Mouse (Mus musculus) MEL (cell line): ENCODE measurements around the gene Kcna5. TPM values are rescaled to one million over a fixed set of nuclear protein-coding genes. Genes with fewer than 3 reads are reported as not detected.

Experiments used
- DNase-seq: peaks from one replicate; pipeline ENCODE4 v3.0.0; 2011; ENCODE audit warnings: low read depth, low spot score
- H3K27ac ChIP-seq: 2 replicates; pipeline ENCODE4 v1.5.1; 2012; ENCODE audit warnings: low read depth, mild to moderate bottlenecking, control low read depth, low read length, moderate library complexity; ENCODE audit not compliant: control insufficient read depth
- H3K27me3 ChIP-seq, 2 experiments: fragments of 150-350 bp in 1 of 2; sonication (generic) in 1 of 2; 2 replicates each; pipeline ENCODE4 v1.6.1; 2012; ENCODE audit warnings: low read length in 2 of 2, mild to moderate bottlenecking in 2 of 2, improper control_type of control experiment in 1 of 2, moderate library complexity in 1 of 2; ENCODE audit not compliant: insufficient read depth in 2 of 2, control insufficient read depth in 1 of 2
- H3K36me3 ChIP-seq, 2 experiments: 2 replicates each; pipeline ENCODE4 v1.6.1; 2012 to 2014; ENCODE audit warnings: low read length in 2 of 2, improper control_type of control experiment in 1 of 2, inconsistent platforms in 1 of 2, mild to moderate bottlenecking in 1 of 2; ENCODE audit not compliant: insufficient read depth in 2 of 2, control insufficient read depth in 1 of 2
- H3K4me1 ChIP-seq, 2 experiments: fragments of 150-350 bp in 1 of 2; sonication (generic) in 1 of 2; 2 replicates each; pipeline ENCODE4 v1.6.1; 2012; ENCODE audit warnings: low read length in 2 of 2, improper control_type of control experiment in 1 of 2, mild to moderate bottlenecking in 1 of 2; ENCODE audit not compliant: insufficient read depth in 2 of 2, control insufficient read depth in 1 of 2
- H3K4me3 ChIP-seq, 2 experiments: fragments of 150-350 bp in 1 of 2; sonication (generic) in 1 of 2; 2 replicates each; pipeline ENCODE4 v1.5.1; 2012; ENCODE audit warnings: low read depth in 2 of 2, low read length in 2 of 2, mild to moderate bottlenecking in 2 of 2, moderate library complexity in 2 of 2, control low read depth in 1 of 2, improper control_type of control experiment in 1 of 2; ENCODE audit not compliant: control insufficient read depth in 1 of 2, insufficient read depth in 1 of 2
- H3K79me2 ChIP-seq: 2 replicates; pipeline ENCODE4 v1.6.1; 2012; ENCODE audit warnings: mild to moderate bottlenecking, low read length, moderate library complexity; ENCODE audit not compliant: control insufficient read depth, poor library complexity, insufficient read depth
- H3K9ac ChIP-seq: 2 replicates; pipeline ENCODE4 v1.6.1; 2012; ENCODE audit warnings: low read depth, mild to moderate bottlenecking, control low read depth, low read length, moderate library complexity; ENCODE audit not compliant: control insufficient read depth, poor library complexity, severe bottlenecking
- H3K9me3 ChIP-seq: fragments of 150-350 bp; sonication (generic); replicated peaks from 2 replicates; pipeline ENCODE4 v1.6.1; 2012; ENCODE audit warnings: mild to moderate bottlenecking, low read length, improper control_type of control experiment, moderate library complexity; ENCODE audit not compliant: insufficient read depth
- BHLHE40 ChIP-seq: IDR thresholded peaks from 2 replicates; pipeline ENCODE4 v1.6.1; 2012; ENCODE audit warnings: low read depth, mild to moderate bottlenecking, inconsistent platforms, low read length, improper control_type of control experiment, borderline replicate concordance
- CTCF ChIP-seq, 3 experiments: IDR thresholded peaks in 2 of 3; conservative IDR thresholded peaks in 1 of 3; 2 replicates each; pipeline ENCODE4 v1.5.1; 2011 to 2012; ENCODE audit warnings: low read length in 3 of 3, low read depth in 2 of 3, mild to moderate bottlenecking in 2 of 3, improper control_type of control experiment in 1 of 3, inconsistent platforms in 1 of 3, mixed read lengths in 1 of 3, moderate library complexity in 1 of 3; ENCODE audit not compliant: control insufficient read depth in 1 of 3, insufficient read depth in 1 of 3, poor library complexity in 1 of 3, severe bottlenecking in 1 of 3
- EP300 ChIP-seq, 2 experiments: IDR thresholded peaks; 2 replicates each; pipeline ENCODE4 v1.6.1; 2011; ENCODE audit warnings: improper control_type of control experiment in 2 of 2, low read length in 2 of 2, low read depth in 1 of 2, mild to moderate bottlenecking in 1 of 2
- ETS1 ChIP-seq: IDR thresholded peaks from 2 replicates; pipeline ENCODE4 v1.6.1; 2012; ENCODE audit warnings: low read depth, mild to moderate bottlenecking, inconsistent platforms, low read length, improper control_type of control experiment, moderate library complexity
- HCFC1 ChIP-seq: IDR thresholded peaks from 2 replicates; pipeline ENCODE4 v1.6.1; 2012; ENCODE audit warnings: low read depth, mild to moderate bottlenecking, inconsistent platforms, low read length, improper control_type of control experiment, moderate library complexity
- MAFK ChIP-seq: IDR thresholded peaks from 2 replicates; pipeline ENCODE4 v1.6.1; 2011; ENCODE audit warnings: low read depth, mild to moderate bottlenecking, low read length, improper control_type of control experiment, borderline replicate concordance
- MEF2A ChIP-seq: IDR thresholded peaks from 2 replicates; pipeline ENCODE4 v1.6.1; 2014; ENCODE audit warnings: low read depth, mild to moderate bottlenecking, inconsistent platforms, low read length, improper control_type of control experiment; ENCODE audit not compliant: poor library complexity, insufficient replicate concordance, severe bottlenecking; ENCODE audit errors: extremely low read depth
- MYC ChIP-seq: IDR thresholded peaks from 2 replicates; pipeline ENCODE4 v1.6.1; 2011; ENCODE audit warnings: low read depth, mild to moderate bottlenecking, low read length, improper control_type of control experiment, moderate library complexity
- NELFE ChIP-seq: IDR thresholded peaks from 2 replicates; pipeline ENCODE4 v1.6.1; 2011; ENCODE audit warnings: low read depth, low read length, improper control_type of control experiment
- NRF1 ChIP-seq: IDR thresholded peaks from 2 replicates; pipeline ENCODE4 v1.6.1; 2014; ENCODE audit warnings: low read depth, mild to moderate bottlenecking, inconsistent platforms, low read length, improper control_type of control experiment, moderate library complexity; ENCODE audit not compliant: poor library complexity, insufficient read depth, severe bottlenecking
- POLR2A ChIP-seq, 2 experiments: IDR thresholded peaks; 2 replicates each; pipeline ENCODE4 v1.6.1; 2011 to 2012; ENCODE audit warnings: low read length in 2 of 2, mild to moderate bottlenecking in 2 of 2, control low read depth in 1 of 2, improper control_type of control experiment in 1 of 2, low read depth in 1 of 2, moderate library complexity in 1 of 2; ENCODE audit not compliant: control insufficient read depth in 1 of 2, insufficient read depth in 1 of 2, poor library complexity in 1 of 2
- POLR2AphosphoS2 ChIP-seq: IDR thresholded peaks from 2 replicates; pipeline ENCODE4 v1.6.1; 2011; ENCODE audit warnings: low read length, improper control_type of control experiment
- POLR2AphosphoS5 ChIP-seq: IDR thresholded peaks from 2 replicates; pipeline ENCODE4 v1.6.1; 2012; ENCODE audit warnings: low read depth, borderline replicate concordance, mild to moderate bottlenecking, inconsistent platforms, low read length, moderate library complexity, mixed read lengths
- RAD21 ChIP-seq: IDR thresholded peaks from 2 replicates; pipeline ENCODE4 v1.6.1; 2011; ENCODE audit warnings: mild to moderate bottlenecking, low read depth, low read length, improper control_type of control experiment
- RCOR1 ChIP-seq: IDR thresholded peaks from 2 replicates; pipeline ENCODE4 v1.6.1; 2012; ENCODE audit warnings: low read depth, mild to moderate bottlenecking, inconsistent platforms, low read length, improper control_type of control experiment
- SMC3 ChIP-seq: IDR thresholded peaks from 2 replicates; pipeline ENCODE4 v1.6.1; 2011; ENCODE audit warnings: low read depth, low read length, improper control_type of control experiment
- TBP ChIP-seq: IDR thresholded peaks from 2 replicates; pipeline ENCODE4 v1.8.0; 2011; ENCODE audit warnings: low read depth, low read length, improper control_type of control experiment
- USF1 ChIP-seq: IDR thresholded peaks from 2 replicates; pipeline ENCODE4 v1.6.1; 2014; ENCODE audit warnings: low read depth, mild to moderate bottlenecking, inconsistent platforms, low read length, improper control_type of control experiment, moderate library complexity
- USF2 ChIP-seq, 2 experiments: IDR thresholded peaks; 2 replicates each; pipeline ENCODE4 v1.6.1; 2011 to 2012; ENCODE audit warnings: improper control_type of control experiment in 2 of 2, low read length in 2 of 2, borderline replicate concordance in 1 of 2, inconsistent platforms in 1 of 2, low read depth in 1 of 2, mild to moderate bottlenecking in 1 of 2; ENCODE audit not compliant: insufficient read depth in 1 of 2
- ZC3H11A ChIP-seq: IDR thresholded peaks from 2 replicates; pipeline ENCODE4 v1.6.1; 2012; ENCODE audit warnings: low read depth, mild to moderate bottlenecking, inconsistent platforms, low read length, improper control_type of control experiment
- polyA plus RNA-seq, 2 experiments: library from polyadenylated mRNA; stranded (reverse) in 1 of 2; unstranded in 1 of 2; fragments of >175 nt in 1 of 2; fragments of >200 nt in 1 of 2; gene quantifications; 2 replicates each; pipeline versions ENCODE4 v1.2.1 to v1.2.4; 2012; ENCODE audit warnings: low replicate concordance in 2 of 2, low read depth in 1 of 2; ENCODE audit not compliant: insufficient read length in 2 of 2, insufficient read depth in 1 of 2, missing spikeins in 1 of 2
- total RNA-seq: library from RNA; depleted of rRNA; stranded (reverse); fragments of 300-350 nt; gene quantifications from 2 replicates; pipeline ENCODE4 v1.2.3, GENCODE M21; 2012; rRNA removed

Kcna5 gene
- total and polyA plus RNA-seq, 3 experiments, result not detected

DNA sequence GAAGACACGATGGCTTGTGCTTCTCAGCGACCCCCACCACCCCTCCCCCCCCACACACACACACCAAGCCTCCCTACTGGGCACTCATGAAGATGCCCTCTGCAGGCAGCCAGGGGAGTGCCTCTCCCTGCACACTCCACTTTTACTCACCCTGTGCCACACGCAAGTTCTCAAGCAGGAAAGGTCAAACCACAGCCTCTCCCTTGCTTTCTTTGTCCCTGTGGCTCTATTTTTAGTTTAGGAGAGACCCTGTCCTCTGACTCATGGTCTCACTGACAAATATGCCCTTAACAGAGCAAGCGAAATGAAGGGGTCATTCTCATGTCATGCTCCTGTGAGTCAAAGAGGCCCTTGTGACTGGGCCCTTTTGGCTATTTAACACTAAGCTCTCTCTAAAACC lies 50.3 kb downstream of the Kcna5 start:
- no peaks in the 10 kb centered on the region for H3K79me2 ChIP-seq
- no peak overlapping the region for H3K27ac ChIP-seq
- no peak overlapping the region for H3K9ac ChIP-seq
- no peaks in the 10 kb centered on the region for H3K4me1 ChIP-seq
- no peak overlapping the region for H3K4me3 ChIP-seq
- H3K36me3 ChIP-seq, result no peaks in the 10 kb centered on the region
- H3K9me3 ChIP-seq, result no peaks in the 10 kb centered on the region
- DNase-seq, result no peak
- no peak for TF ChIP-seq POLR2AphosphoS5
- no peak for TF ChIP-seq MYC
- TF ChIP-seq ETS1, result no peak
- TF ChIP-seq RAD21, result no peak
- TF ChIP-seq NELFE, result no peak
- H3K27me3 ChIP-seq, result no peaks in the 10 kb centered on the region

DNA sequence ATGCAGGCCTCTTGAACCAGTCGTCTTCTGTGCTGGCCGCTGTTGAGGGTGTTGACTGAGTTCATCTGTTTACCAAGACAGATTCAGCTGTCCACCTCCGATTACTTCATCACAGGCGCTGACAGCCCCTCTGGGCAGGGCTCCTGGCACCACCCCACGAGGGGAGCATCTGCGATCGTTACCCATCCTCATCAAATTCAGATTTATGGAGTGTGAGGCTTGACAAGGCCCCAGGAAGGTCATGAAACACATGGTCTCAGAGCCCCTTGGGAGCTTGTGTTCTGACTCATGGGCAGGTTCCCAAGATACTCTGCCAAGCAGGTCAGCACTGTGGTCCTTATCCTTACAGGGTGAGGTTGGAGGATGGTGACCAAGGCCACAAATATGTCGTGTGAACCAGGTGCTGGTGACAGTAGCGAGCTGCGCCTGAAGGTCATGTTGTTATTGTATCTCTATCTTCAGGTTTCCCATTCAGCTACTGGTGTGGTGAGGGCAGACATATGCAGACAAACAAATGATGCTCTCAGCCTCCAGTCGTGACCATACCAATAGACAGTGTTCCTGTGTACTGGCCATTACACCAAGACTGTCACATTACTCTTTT lies 51.8 kb downstream of the Kcna5 start:
- Histone ChIP-seq H3K9me3 (no peaks in the 10 kb centered on the region), H3K36me3 (no peaks in the 10 kb centered on the region), H3K27ac (no peak overlapping the region), H3K4me3 (no peak overlapping the region), H3K9ac (no peak overlapping the region), H3K27me3 (no peaks in the 10 kb centered on the region), H3K4me1 (no peaks in the 10 kb centered on the region), H3K79me2 (no peaks in the 10 kb centered on the region)
- TF ChIP-seq MYC (no peak), BHLHE40 (no peak), MAFK (no peak), EP300 (IDR thresholded peaks at IDR 0.05; ENCODE audit: low read depth in 1 of 2, low read length in 2 of 2) (no peak), ZC3H11A (no peak), HCFC1 (no peak), RAD21 (no peak), USF2 (IDR thresholded peaks at IDR 0.05; ENCODE audit: borderline replicate concordance in 1 of 2, insufficient read depth in 1 of 2, low read depth in 1 of 2, low read length in 2 of 2) (no peak), SMC3 (no peak), NELFE (no peak), POLR2AphosphoS2 (no peak), USF1 (no peak), CTCF (IDR thresholded peaks at IDR 0.05 in 2 of 3, conservative IDR thresholded peaks at IDR 0.05 in 1 of 3; ENCODE audit: control insufficient read depth in 1 of 3, insufficient read depth in 1 of 3, low read depth in 2 of 3, low read length in 3 of 3, poor library complexity in 1 of 3, severe bottlenecking in 1 of 3) (no peak), TBP (no peak), MEF2A (no peak), RCOR1 (no peak), POLR2A (IDR thresholded peaks at IDR 0.05; ENCODE audit: control insufficient read depth in 1 of 2, insufficient read depth in 1 of 2, low read depth in 1 of 2, low read length in 2 of 2, poor library complexity in 1 of 2) (no peak), NRF1 (no peak)
- DNase-seq, result no peak

Other genes with a start within 250 kb of the Kcna5 start
- not detected in 2 replicates for gene Kcna1, start 111.0 kb upstream of the Kcna5 start, total RNA-seq
- gene Kcna1, start 111.0 kb upstream of the Kcna5 start, polyA plus RNA-seq, result not detected
- gene Kcna6, start 205.3 kb upstream of the Kcna5 start, total RNA-seq, result not detected in 2 replicates
- not detected for gene Kcna6, start 205.3 kb upstream of the Kcna5 start, polyA plus RNA-seq